Mouse (Mus musculus) spleen, adult 2 months (tissue): ENCODE measurements around the gene Serpina11.

Source experiments
- CTCF ChIP-seq: fragments of 200-500 bp; IDR thresholded peaks from 2 replicates; pipeline ENCODE4 v1.5.1; 2011; ENCODE audit warnings: mild to moderate bottlenecking, inconsistent platforms; ENCODE audit not compliant: insufficient read depth, insufficient read length, insufficient replicate concordance; ENCODE audit errors: extremely low read depth
- POLR2A ChIP-seq: fragments of 200-500 bp; IDR thresholded peaks from 2 replicates; pipeline ENCODE4 v1.6.1; 2011; ENCODE audit warnings: low read depth, low read length, inconsistent platforms

- TF ChIP-seq CTCF: no peak
- TF ChIP-seq POLR2A: no peak
Measured at GRCm38 (mm10) chr12:103985868-103986267, 3.9 kb downstream of the Serpina11 start.
